Mouse (Mus musculus) heart, embryonic 14.5 days (tissue): Measurements from ENCODE around the gene Gm3238. TPM values are rescaled to one million over a fixed set of nuclear protein-coding genes. Genes with fewer than 3 reads are reported as not detected.
"Not testable (repeated sequence)": the region's sequence is repeated elsewhere in the genome, so short reads cannot be mapped to it uniquely, and the experiment has no call there.

Source experiments
- ATAC-seq: fragments of 200-750 bp; cut with Nextera tagmentation; 2 replicates; pipeline ENCODE4 v1.8.0; 2017; ENCODE audit warnings: low read depth, moderate TSS enrichment; ENCODE audit not compliant: insufficient number of reproducible peaks, insufficient read depth, low FRiP score
- H3K27ac ChIP-seq, 2 experiments: fragments of 200-500 bp in 1 of 2; fragments of 300-500 bp in 1 of 2; sonication (generic) in 1 of 2; replicated peaks in 1 of 2; 2 replicates each; pipeline ENCODE4 v1.5.1; 2012 to 2014; ENCODE audit warnings: low read depth in 2 of 2, low read length in 2 of 2, control low read depth in 1 of 2, mild to moderate bottlenecking in 1 of 2, mixed read lengths in 1 of 2; ENCODE audit not compliant: control insufficient read depth in 1 of 2, insufficient read depth in 1 of 2
- H3K27me3 ChIP-seq: fragments of 300-500 bp; sonication (generic); 2 replicates; pipeline ENCODE4 v1.6.1; 2014; ENCODE audit warnings: mild to moderate bottlenecking, low read length, control low read depth; ENCODE audit not compliant: control insufficient read depth, insufficient read depth
- H3K36me3 ChIP-seq: fragments of 300-500 bp; sonication (generic); 2 replicates; pipeline ENCODE4 v1.6.1; 2014; ENCODE audit warnings: mild to moderate bottlenecking, control low read depth, low read length, mixed read lengths; ENCODE audit not compliant: control insufficient read depth, insufficient read depth
- H3K4me1 ChIP-seq, 2 experiments: fragments of 200-500 bp in 1 of 2; fragments of 300-500 bp in 1 of 2; sonication (generic) in 1 of 2; 2 replicates each; pipeline ENCODE4 v1.6.1; 2012 to 2014; ENCODE audit warnings: low read length in 2 of 2, control low read depth in 1 of 2, mixed read lengths in 1 of 2; ENCODE audit not compliant: control insufficient read depth in 2 of 2, insufficient read depth in 2 of 2
- H3K4me2 ChIP-seq: fragments of 300-500 bp; sonication (generic); 2 replicates; pipeline ENCODE4 v1.6.1; 2014; ENCODE audit warnings: mild to moderate bottlenecking, low read length
- H3K4me3 ChIP-seq, 2 experiments: fragments of 200-500 bp in 1 of 2; fragments of 300-500 bp in 1 of 2; sonication (generic) in 1 of 2; 2 replicates each; pipeline ENCODE4 v1.5.1; 2012 to 2014; ENCODE audit warnings: low read length in 2 of 2, mild to moderate bottlenecking in 2 of 2, control low read depth in 1 of 2, low read depth in 1 of 2, moderate library complexity in 1 of 2; ENCODE audit not compliant: control insufficient read depth in 1 of 2, insufficient read depth in 1 of 2
- H3K9ac ChIP-seq: fragments of 300-500 bp; sonication (generic); 2 replicates; pipeline ENCODE4 v1.6.1; 2014; ENCODE audit warnings: mild to moderate bottlenecking, low read length
- H3K9me3 ChIP-seq: fragments of 300-500 bp; sonication (generic); 2 replicates; pipeline ENCODE4 v1.6.1; 2016; ENCODE audit warnings: low read length, control low read depth; ENCODE audit not compliant: control insufficient read depth
- WGBS: fragments of 180-500 bp; shearing (Covaris S2); extraction: QIAGEN DNeasy Blood & Tissue Kit; methylation state at CpG from one replicate; pipeline ENCODE4 v1.1.7; 2014; 5-methylcytosine and 5-hydroxymethylcytosine counted together
- polyA plus RNA-seq: library from polyadenylated mRNA; unstranded; fragments of >200 nt; fragmentation: Nextera tagmentation; extraction: Ambion mirVana; gene quantifications from 2 replicates; pipeline ENCODE4 v1.2.1, GENCODE M21; 2014

Gm3238 gene
- polyA plus RNA-seq, 1 experiment from 2014 or later: not detected

DNA sequence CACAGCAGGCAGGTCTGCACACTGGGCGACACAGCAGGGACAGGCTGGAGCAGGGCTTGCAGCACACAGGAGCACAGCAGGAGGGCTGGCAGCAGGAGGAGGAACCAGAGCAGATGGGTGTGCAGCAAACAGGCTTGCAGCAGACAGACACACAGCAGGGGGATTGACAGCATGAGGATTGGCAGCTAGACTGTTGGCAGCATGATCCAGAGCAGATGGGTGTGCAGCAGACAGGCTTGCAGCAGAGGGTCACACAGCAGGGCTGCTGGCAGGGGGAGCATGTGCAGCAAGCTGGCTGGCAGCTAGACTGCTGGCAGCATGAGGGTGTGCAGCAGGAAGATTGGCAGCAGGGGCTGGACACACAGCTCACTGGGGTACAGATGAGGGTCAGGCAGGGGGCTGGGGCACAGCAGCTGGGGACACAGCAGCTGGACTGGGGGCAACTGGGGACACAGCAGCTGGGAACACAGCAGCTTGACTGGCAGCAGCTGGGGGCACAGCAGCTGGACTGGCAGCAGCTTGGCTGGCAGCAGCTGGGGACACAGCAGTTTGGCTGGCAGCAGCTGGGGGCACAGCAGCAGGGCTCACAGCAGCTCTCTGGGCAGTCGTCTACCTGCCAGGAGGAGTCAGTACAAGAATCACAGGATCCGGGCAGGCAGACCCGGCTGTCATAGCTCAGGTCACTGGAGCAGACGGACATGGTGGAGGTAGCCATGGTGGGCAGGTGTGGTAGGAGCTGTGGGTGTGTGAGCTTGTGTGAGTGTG is 29.0 kb downstream of the Gm3238 start, which contains the start of gene Gm18596:
Gm18596 (minus strand) TSS at position 715 of the 765 bp plus-strand sequence.
- not testable (repeated sequence) for H3K27ac ChIP-seq, ATAC-seq, H3K9ac ChIP-seq, H3K4me2 ChIP-seq, H3K36me3 ChIP-seq, H3K27me3 ChIP-seq, H3K9me3 ChIP-seq, H3K4me1 ChIP-seq, H3K4me3 ChIP-seq
- WGBS: 50% methylated on average over 4 of the region's 5 CpGs

DNA sequence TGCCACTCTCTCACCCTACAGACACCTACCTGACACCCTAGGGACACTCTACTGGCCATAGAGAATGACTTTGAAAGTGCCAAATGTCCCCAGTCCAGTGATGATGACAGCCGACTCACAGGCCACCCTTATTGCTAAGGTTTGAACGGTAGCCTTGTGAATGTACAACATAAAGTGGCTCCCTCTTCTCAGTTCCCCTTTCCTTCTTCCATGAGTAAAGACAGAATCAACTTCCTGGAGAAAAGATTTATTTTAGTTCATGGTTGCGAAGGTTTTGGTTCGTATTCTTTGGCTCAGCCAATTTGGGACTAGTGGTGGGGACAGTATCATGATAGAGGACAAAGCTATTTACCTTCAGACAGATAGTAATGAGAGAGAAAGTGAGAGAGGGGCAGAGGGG is 32.2 kb downstream of the Gm3238 start:
- Histone ChIP-seq H3K4me3 (no peak overlapping the region), H3K36me3 (no peaks in the 10 kb centered on the region), H3K9ac (no peak overlapping the region), H3K4me2 (no peak overlapping the region), H3K9me3 (peaks cover 4% of the 10 kb centered on the region), H3K27ac (no peak overlapping the region), H3K4me1 (no peaks in the 10 kb centered on the region), H3K27me3 (no peaks in the 10 kb centered on the region)
- no peak for ATAC-seq
- WGBS: 71% methylated on average over 4 of the region's 4 CpGs

DNA sequence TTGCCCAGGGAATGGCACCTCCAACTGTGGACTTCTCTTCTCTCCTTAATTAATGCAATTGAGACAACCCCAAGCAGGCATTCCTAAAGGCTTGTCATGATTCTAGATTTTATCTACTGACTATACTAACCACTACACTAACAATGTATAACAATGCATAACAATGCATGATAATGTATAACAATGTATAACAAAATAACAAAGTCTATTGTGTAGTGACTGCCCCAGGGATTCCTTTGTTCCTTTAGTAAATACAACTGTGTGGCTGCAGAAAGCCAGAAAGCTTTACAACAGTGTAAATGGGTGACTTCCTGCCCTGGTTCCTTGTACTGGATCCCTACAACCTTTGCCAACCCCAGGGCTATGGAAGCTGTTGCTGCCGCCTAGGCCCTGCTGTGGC is 35.2 kb downstream of the Gm3238 start:
- no peaks in the 10 kb centered on the region for H3K27me3 ChIP-seq
- H3K36me3 ChIP-seq: no peaks in the 10 kb centered on the region
- no peak overlapping the region for H3K27ac ChIP-seq
- no peaks in the 10 kb centered on the region for H3K4me1 ChIP-seq
- ATAC-seq: no peak
- no peak overlapping the region for H3K9ac ChIP-seq
- H3K4me3 ChIP-seq: no peak overlapping the region
- WGBS: 96% methylated on average over 1 of the region's 1 CpGs
- no peak overlapping the region for H3K4me2 ChIP-seq
- H3K9me3 ChIP-seq: peaks cover 4% of the 10 kb centered on the region

DNA sequence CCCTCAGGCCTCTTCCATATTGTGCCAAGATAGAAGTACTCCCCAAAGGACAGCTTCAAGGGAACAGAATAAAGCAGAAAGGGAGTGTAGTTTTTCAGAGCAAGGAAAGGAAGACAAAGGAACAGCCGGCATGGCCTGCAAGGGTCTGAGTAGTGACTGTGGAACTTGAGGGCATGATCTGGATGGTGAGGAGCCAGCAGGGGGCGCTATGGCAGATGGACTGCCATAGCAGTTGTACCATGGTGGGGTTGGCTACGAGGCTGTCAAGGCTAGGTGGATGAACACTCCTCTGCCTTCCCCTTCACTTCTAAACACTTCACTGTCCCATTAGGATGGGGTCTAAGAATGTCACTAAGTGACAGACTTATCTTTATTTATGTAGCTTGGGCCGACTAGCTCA is 41.9 kb downstream of the Gm3238 start:
- H3K27me3 ChIP-seq: no peaks in the 10 kb centered on the region
- no peak for ATAC-seq
- 52% methylated on average over 4 of the region's 4 CpGs for WGBS
- H3K4me1 ChIP-seq: no peaks in the 10 kb centered on the region
- no peak overlapping the region for H3K4me3 ChIP-seq
- H3K9ac ChIP-seq: no peak overlapping the region
- no peak overlapping the region for H3K4me2 ChIP-seq
- no peaks in the 10 kb centered on the region for H3K36me3 ChIP-seq
- no peaks in the 10 kb centered on the region for H3K9me3 ChIP-seq
- H3K27ac ChIP-seq: no peak overlapping the region

DNA sequence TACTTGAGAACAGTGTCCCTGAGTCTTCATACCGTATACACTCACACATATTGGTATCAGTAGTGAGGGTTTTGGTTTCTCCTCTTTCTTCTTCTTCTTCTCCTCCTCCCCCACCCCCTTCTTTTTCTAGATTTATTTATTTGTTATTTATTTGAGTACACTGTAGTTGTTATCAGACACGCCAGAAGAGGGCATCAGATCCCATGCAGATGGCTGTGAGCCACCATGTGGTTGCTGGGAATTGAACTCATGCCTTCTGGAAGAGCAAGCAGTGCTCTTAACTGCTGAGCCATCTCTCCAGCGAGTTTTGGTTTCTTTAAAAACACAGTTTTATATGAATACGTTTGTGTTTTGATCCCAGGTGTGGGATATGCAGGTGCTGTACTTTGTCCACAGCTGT is 42.8 kb downstream of the Gm3238 start:
- no peaks in the 10 kb centered on the region for H3K4me1 ChIP-seq
- WGBS: 59% methylated on average over 4 of the region's 4 CpGs
- no peak for ATAC-seq

DNA sequence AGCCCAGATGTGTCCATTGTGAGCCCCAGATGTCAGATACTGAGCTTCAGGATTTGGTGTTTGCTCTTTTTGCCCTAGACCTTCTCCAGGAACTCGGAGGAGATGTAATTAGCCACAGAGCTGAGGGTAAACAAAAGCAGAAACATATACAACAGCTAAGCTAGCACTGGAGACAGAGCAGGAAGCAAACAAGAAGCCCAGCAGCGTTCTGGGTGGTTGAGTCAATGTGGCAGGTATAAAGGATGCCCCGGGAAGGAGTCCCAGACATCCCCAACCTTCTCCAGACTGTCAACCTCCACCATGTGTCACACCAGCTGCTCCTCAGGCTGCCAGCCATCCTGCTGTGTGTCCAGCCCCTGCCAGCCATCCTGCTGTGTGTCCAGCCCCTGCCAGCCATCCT is 44.9 kb downstream of the Gm3238 start, which contains the start of gene Gm10100:
Gm10100 (plus strand) TSS at position 301 of the 400 bp plus-strand sequence.
- Histone ChIP-seq H3K9ac (no peak within 1 kb of the TSS), H3K4me2 (no peak within 1 kb of the TSS), H3K4me1 (no peaks in the 10 kb centered on the region), H3K9me3 (no peaks in the 10 kb centered on the region), H3K27me3 (no peaks in the 10 kb centered on the region), H3K4me3 (no peak within 1 kb of the TSS), H3K27ac (no peak within 1 kb of the TSS), H3K36me3 (no peaks in the 10 kb centered on the region)
- WGBS: 28% methylated on average over 3 of the region's 3 CpGs
- ATAC-seq: no peak

More for the DNA sequence above, 42.8 kb downstream of the Gm3238 start:
- Histone ChIP-seq H3K27ac (no peak overlapping the region), H3K9ac (no peak overlapping the region), H3K4me3 (no peak overlapping the region), H3K4me2 (no peak overlapping the region), H3K36me3 (no peaks in the 10 kb centered on the region), H3K27me3 (no peaks in the 10 kb centered on the region), H3K9me3 (no peaks in the 10 kb centered on the region)

DNA sequence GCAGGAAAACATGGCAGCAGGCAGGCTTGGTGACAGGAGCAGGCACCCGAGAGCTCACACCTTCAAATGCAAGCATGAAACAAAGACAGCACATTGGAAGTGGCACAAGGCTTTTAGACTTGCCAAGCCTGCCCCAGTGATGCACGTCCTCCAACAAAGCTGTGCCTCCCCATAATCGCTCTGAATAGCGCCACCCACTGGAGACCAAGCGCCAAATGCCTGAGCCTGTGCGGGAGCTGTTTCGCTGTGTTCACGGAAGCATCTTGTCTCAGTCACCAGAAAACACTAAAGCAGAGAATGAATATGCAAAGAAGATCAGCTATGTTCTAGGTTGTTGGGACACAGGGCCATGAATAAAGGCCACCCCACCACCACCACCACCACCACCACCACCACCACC is 46.3 kb downstream of the Gm3238 start:
- H3K4me2 ChIP-seq: no peak overlapping the region
- H3K36me3 ChIP-seq: no peaks in the 10 kb centered on the region
- no peak overlapping the region for H3K9ac ChIP-seq
- H3K4me1 ChIP-seq: no peaks in the 10 kb centered on the region
- 68% methylated on average over 8 of the region's 8 CpGs for WGBS
- H3K4me3 ChIP-seq: no peak overlapping the region
- no peak overlapping the region for H3K27ac ChIP-seq
- H3K27me3 ChIP-seq: no peaks in the 10 kb centered on the region
- H3K9me3 ChIP-seq: no peaks in the 10 kb centered on the region
- no peak for ATAC-seq
